Mouse (Mus musculus): ENCODE data around the gene Srpk1. TPM values are rescaled to one million over a fixed set of nuclear protein-coding genes. Genes with fewer than 3 reads are reported as not detected.

The Srpk1 gene
- total RNA-seq (2021) = 10 to 100 TPM; 60.9 to 78.4 TPM
- long read RNA-seq, experiment 1, full-length matches to known transcripts = 19 of 33 reads
- long read RNA-seq, experiment 1, partial matches to known transcripts = 5 of 33 reads
- long read RNA-seq, experiment 1, other reads (novel, unspliced or antisense) = 9 of 33 reads
- long read RNA-seq, experiment 2, full-length matches to known transcripts = 57 of 77 reads
- long read RNA-seq, experiment 2, partial matches to known transcripts = 5 of 77 reads
- long read RNA-seq, experiment 2, other reads (novel, unspliced or antisense) = 15 of 77 reads

DNA sequence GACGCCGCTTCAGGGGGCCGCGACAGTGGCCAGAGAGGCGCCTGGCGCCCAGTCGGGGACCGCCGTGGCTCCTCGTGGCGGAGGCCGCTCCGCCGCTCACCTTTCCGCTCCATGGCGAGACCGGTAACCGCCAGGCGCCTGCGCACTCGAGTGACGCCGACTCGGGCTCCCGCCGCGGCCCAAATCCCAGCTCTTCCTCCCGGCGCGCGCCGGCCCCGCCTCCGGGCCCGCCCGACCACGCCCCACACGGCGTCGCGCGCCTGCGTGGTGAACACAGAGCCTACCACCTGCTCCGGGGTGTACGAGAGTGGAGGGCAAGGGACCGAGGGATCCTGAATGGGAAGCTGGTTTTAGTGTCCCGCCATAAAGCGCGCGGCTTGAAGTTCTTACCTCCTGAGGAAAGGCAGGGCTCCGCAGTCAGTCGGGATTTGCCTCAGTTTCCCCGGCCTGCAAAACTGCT, at the start of gene Srpk1:
Gene Srpk1 (minus strand): TSS at position 410 of the 460 bp plus-strand sequence.
- DNase-seq (ENCODE audit: low spot score in 2 of 2) = peak; percentile 82 to 86

GRCm38 (mm10) chr17:28659564-28659963, 37.1 kb upstream of the Srpk1 start:
- no peak for DNase-seq (ENCODE audit: low spot score in 2 of 2)

DNA sequence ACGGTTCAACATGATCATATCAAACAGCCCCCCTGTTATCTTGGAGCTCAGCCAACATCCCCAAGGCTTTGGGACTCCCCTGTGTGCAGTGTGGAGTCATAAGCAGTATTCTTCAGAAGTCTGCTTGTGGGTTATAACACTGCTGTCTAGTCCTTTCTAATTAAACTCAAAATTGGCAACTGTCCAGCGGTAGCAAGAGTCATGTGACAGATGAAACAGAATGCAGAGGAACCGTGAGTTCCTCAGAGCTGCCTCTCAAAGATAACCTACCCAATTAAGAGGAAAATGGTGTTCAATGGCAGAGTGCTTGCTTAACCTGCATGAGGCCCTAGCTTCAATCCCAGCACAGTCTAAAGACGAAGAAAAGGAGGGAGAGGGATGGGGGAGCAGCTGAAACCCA, 35.4 kb upstream of the Srpk1 start:
- DNase-seq (ENCODE audit: low spot score in 2 of 2) = no peak

DNA sequence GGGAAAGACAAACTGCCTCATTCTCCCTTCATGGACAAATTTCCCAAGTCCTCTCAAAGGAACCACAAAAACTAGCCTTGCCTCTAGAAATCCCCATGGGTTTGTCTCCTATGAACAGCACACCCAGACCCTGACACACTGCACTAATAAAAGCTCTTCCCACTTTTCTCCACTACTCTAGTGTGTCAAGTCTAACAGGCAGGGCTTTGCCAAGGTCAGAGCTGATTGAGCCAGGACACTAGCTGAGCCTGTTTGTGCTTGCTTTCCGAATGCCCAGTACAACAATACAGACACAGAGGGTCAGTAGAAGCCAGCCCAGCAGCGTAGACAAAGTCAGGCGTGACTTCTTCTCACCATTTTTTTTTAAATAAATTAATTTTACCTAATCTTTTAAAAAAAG, 27.8 kb upstream of the Srpk1 start:
- DNase-seq (ENCODE audit: low spot score in 2 of 2) = no peak

DNA sequence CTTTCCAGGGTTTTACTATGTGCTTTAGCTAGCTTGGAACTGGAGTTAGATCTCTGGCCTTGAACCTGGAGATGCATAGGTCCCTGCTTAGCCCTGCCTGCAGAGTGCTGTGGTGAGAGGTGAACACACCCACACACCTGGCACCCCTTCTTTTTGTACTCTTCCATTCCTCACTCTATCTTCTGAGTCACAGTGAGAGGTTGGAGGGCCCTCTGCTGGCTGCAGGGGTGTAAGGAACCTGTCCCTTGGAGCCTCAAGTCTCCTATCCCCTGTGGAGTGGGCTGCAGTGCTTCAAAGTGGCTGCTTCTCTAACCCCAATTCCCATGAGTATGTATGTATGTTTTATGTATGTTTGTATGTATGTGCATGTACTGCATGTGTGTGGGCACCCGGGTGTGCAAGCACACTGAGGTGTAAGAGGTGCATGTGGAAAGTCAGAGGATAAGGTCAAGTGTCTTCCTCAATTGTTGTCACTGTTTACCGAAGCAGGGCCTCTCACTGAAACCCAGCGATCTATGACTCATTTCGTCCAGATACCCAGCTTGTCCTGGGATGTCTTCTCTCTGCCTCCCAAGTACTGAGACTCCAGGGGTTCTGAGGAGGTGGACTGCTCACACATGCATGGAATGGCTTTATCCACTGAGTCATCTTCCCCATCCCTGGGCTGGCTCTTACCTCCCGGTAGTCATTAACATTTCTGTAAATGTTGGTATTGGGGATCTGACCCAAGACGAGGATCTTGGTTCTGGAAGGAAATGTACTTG, 26.3 kb upstream of the Srpk1 start:
- no peak for DNase-seq (ENCODE audit: low spot score in 2 of 2)

- no peak for DNase-seq (ENCODE audit: low spot score in 2 of 2)
Observed at GRCm38 (mm10) chr17:28646221-28646620, 23.7 kb upstream of the Srpk1 start.

- no peak for DNase-seq (ENCODE audit: low spot score in 2 of 2)
Observed at GRCm38 (mm10) chr17:28644112-28644511, 21.6 kb upstream of the Srpk1 start.

- no peak for DNase-seq (ENCODE audit: low spot score in 2 of 2)
Observed at GRCm38 (mm10) chr17:28643697-28644096, 21.2 kb upstream of the Srpk1 start.

GRCm38 (mm10) chr17:28640113-28640512, 17.6 kb upstream of the Srpk1 start:
- DNase-seq (ENCODE audit: low spot score in 2 of 2) = no peak

DNA sequence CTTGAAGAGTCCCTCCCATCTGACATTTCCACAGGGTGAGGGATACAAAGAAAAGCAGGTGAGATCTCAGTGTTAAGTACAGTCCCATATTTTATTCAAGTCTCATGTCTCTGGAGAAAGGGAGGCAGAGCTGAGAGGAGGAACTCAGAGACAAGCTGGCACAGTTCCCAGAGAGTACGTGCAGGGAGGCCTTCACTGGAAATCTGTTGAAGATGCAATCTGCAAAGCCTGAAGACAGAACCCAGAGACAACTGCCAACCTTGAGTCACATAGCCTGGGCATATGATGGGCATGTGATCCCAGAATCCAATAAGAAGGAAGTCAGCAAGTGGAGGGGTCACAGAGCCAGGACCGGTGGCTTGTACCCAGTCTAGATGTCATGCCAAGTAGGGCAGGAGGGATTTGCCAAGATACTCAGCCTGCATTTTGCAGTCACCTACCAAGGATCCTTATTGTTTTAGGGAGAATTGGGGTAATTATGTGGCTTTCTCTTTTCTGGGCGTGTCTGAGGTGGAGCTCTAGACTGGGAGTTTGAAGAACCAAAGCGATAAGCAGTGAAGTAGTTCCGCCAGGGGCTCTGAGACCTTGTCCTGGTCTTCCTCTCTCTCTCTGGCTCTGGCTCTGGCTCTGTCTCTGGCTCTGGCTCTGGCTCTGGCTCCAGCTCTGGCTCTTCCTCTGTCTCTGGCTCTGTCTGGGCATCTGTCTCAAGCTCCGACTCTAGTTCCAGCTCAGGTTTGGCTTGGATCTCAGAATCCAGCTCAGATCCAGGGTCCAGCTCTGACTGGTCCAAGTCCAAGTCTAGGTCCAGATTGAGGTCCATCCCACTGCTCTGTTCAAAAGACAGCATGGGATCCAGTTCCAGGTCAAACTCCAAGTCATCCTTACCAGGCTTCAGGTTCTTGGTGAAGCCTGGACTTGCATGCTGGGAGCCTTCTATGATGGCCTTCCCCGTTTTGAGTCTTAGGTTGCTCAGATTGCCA, 15.5 kb upstream of the Srpk1 start:
- DNase-seq (ENCODE audit: low spot score in 2 of 2) = no peak

GRCm38 (mm10) chr17:28635842-28636241, 13.3 kb upstream of the Srpk1 start:
- DNase-seq (ENCODE audit: low spot score in 2 of 2) = no peak

DNA sequence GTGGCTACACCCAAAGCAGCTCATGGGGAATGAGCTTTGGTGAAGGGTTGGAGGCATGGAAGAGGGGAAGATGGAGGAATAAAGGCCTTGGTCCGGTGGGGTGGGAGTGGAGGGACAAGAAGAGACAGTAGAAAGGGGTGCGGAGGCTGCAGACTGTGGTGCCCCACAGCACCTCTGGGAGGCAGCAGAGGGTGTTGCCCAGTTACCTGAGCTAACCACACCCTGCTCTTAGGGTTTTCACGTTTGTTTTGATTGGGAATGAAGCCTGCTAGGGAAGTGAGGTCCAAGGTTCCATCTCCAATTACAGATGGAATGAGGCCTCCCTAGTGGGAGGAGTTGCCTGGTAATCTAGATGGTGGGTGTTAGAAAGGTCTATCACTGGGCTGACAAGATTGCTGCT, 6.6 kb upstream of the Srpk1 start:
- no peak for DNase-seq (ENCODE audit: low spot score in 2 of 2)

- DNase-seq (ENCODE audit: low spot score in 2 of 2) = no peak
Observed at GRCm38 (mm10) chr17:28628248-28629124, 6.0 kb upstream of the Srpk1 start.

DNA sequence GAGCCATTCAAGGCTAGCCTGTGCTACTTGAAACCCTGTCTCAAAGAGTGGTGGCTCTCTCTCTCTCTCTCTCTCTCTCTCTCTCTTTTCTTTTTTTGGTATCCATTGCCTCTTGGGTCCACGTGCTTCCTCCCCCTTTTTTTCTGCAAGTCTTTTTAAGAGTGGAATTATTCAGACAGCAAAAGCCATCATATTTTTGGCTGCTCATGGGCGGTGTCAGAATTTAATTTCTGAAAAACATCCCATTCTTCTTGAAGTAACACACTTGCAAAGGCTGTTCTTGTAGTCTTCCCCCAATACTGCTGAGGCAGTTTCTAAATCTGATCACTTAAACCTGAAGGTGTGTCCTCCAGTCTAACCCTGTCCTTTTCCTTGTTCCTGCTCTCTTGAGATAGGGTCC, 4.4 kb upstream of the Srpk1 start:
- DNase-seq (ENCODE audit: low spot score in 2 of 2) = no peak

DNA sequence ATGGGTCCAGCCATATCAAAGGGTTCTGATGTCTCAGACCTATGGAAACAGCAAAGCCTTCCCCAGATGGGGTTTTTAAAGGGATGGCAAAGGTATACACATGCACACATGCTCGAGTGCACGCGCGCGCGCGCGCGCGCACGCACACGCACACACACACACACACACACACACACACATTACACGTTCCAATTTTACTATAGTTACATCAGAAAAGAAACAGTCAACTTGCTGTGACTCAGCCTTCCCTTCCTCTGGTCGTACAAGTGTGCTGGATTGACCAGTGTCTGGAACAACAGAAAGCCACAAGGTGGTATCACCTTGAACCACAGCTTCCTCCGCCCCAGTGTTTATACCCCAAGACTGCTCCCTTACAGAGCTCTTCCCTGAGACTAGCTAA, 2.8 kb upstream of the Srpk1 start:
- DNase-seq (ENCODE audit: low spot score in 2 of 2) = no peak

- DNase-seq (ENCODE audit: low spot score in 2 of 2) = no peak
Observed at GRCm38 (mm10) chr17:28624841-28625240, 2.3 kb upstream of the Srpk1 start.

GRCm38 (mm10) chr17:28621381-28622299, 869 bp downstream of the Srpk1 start:
- peak; percentile 31 to 33 for DNase-seq (ENCODE audit: low spot score in 2 of 2)

- DNase-seq (ENCODE audit: low spot score in 2 of 2) = no peak
Observed at GRCm38 (mm10) chr17:28618775-28619174, 3.7 kb downstream of the Srpk1 start.

GRCm38 (mm10) chr17:28618124-28618523, 4.4 kb downstream of the Srpk1 start:
- no peak for DNase-seq (ENCODE audit: low spot score in 2 of 2)

Data from adrenal gland, postnatal 4 days (tissue).